Mouse (Mus musculus) kidney, adult 2 months (tissue): ENCODE data around the gene Cacna1d. TPM values are rescaled to one million over a fixed set of nuclear protein-coding genes. Genes with fewer than 3 reads are reported as not detected.

Experiments used
- DNase-seq: peaks from one replicate; pipeline ENCODE4 v3.0.0; 2021
- H3K27ac ChIP-seq: fragments of 200-500 bp; 2 replicates; pipeline ENCODE4 v1.5.1; 2012; ENCODE audit warnings: low read depth, low read length, control low read depth, inconsistent platforms; ENCODE audit not compliant: insufficient read depth
- H3K27me3 ChIP-seq: fragments of 200-500 bp; replicated peaks from 2 replicates; pipeline ENCODE4 v1.6.1; 2012; ENCODE audit warnings: mild to moderate bottlenecking, moderate library complexity, low read length, inconsistent platforms; ENCODE audit not compliant: control insufficient read depth, insufficient read depth
- H3K36me3 ChIP-seq: fragments of 200-500 bp; 2 replicates; pipeline ENCODE4 v1.6.1; 2012; ENCODE audit warnings: mild to moderate bottlenecking, moderate library complexity, low read length, inconsistent platforms; ENCODE audit not compliant: control insufficient read depth, insufficient read depth
- H3K4me1 ChIP-seq: fragments of 200-500 bp; 2 replicates; pipeline ENCODE4 v1.6.1; 2011; ENCODE audit warnings: low read length; ENCODE audit not compliant: control insufficient read depth, insufficient read depth
- H3K4me3 ChIP-seq: fragments of 200-500 bp; 2 replicates; pipeline ENCODE4 v1.5.1; 2011; ENCODE audit warnings: mild to moderate bottlenecking, low read depth, low read length, control low read depth; ENCODE audit not compliant: insufficient read depth
- CTCF ChIP-seq: fragments of 200-500 bp; conservative IDR thresholded peaks from 2 replicates; pipeline ENCODE4 v1.5.1; 2011; ENCODE audit warnings: low read depth, mild to moderate bottlenecking, control low read depth, low read length, moderate library complexity, mixed read lengths; ENCODE audit not compliant: insufficient read depth, insufficient read length
- POLR2A ChIP-seq: fragments of 200-500 bp; IDR thresholded peaks from one replicate; pipeline ENCODE4 v1.6.1; 2011; ENCODE audit warnings: low read depth, low read length, control low read depth
- WGBS: fragments of 180-500 bp; shearing (Covaris S2); methylation state at CpG from one replicate; pipeline ENCODE4 v1.1.7; 2018; 5-methylcytosine and 5-hydroxymethylcytosine counted together
- polyA plus RNA-seq: library from polyadenylated mRNA; depleted of rRNA; stranded (reverse); fragments of >200 nt; gene quantifications from 2 replicates; pipeline ENCODE4 v1.2.3, GENCODE M21; 2012

Gene Cacna1d
- polyA plus RNA-seq, 1 experiment, result 4.0 TPM

GRCm38 (mm10) chr14:30172821-30173755 is 318.2 kb downstream of the Cacna1d start:
- Histone ChIP-seq H3K36me3 (no peaks in the 10 kb centered on the region), H3K27me3 (no peaks in the 10 kb centered on the region), H3K4me1 (no peaks in the 10 kb centered on the region), H3K4me3 (no peak overlapping the region), H3K27ac (no peak overlapping the region)
- no peak for DNase-seq
- WGBS, result 70% methylated on average over 12 of the region's 12 CpGs
- TF ChIP-seq CTCF (no peak), POLR2A (no peak)

- no peak for DNase-seq
Observed at GRCm38 (mm10) chr14:30171593-30171992, 319.7 kb downstream of the Cacna1d start.

GRCm38 (mm10) chr14:30171008-30171407 is 320.2 kb downstream of the Cacna1d start:
- no peaks in the 10 kb centered on the region for H3K27me3 ChIP-seq
- H3K36me3 ChIP-seq, result no peaks in the 10 kb centered on the region
- no peak for TF ChIP-seq POLR2A
- TF ChIP-seq CTCF, result 0 out of 2 replicates have a peak, but pooled peaks have one; percentile 15
- WGBS, result 41% methylated on average over 6 of the region's 6 CpGs
- H3K4me3 ChIP-seq, result no peak overlapping the region
- H3K4me1 ChIP-seq, result no peaks in the 10 kb centered on the region
- DNase-seq, result no peak
- no peak overlapping the region for H3K27ac ChIP-seq

More at GRCm38 (mm10) chr14:30171593-30171992, 319.7 kb downstream of the Cacna1d start:
- Histone ChIP-seq H3K36me3 (no peaks in the 10 kb centered on the region), H3K4me3 (no peak overlapping the region), H3K27me3 (no peaks in the 10 kb centered on the region), H3K4me1 (no peaks in the 10 kb centered on the region), H3K27ac (no peak overlapping the region)
- TF ChIP-seq CTCF (no peak), POLR2A (no peak)
- 87% methylated on average over 6 of the region's 6 CpGs for WGBS

- WGBS, result 80% methylated on average over 5 of the region's 5 CpGs
- H3K4me3 ChIP-seq, result no peak overlapping the region
- DNase-seq, result no peak
- no peaks in the 10 kb centered on the region for H3K4me1 ChIP-seq
- no peaks in the 10 kb centered on the region for H3K36me3 ChIP-seq
- H3K27me3 ChIP-seq, result no peaks in the 10 kb centered on the region
- TF ChIP-seq CTCF (no peak), POLR2A (no peak)
- no peak overlapping the region for H3K27ac ChIP-seq
Observed at GRCm38 (mm10) chr14:30169455-30169854, 321.8 kb downstream of the Cacna1d start.

- WGBS, result 58% methylated on average over 3 of the region's 3 CpGs
- DNase-seq, result peak; percentile 11
- Histone ChIP-seq H3K36me3 (no peaks in the 10 kb centered on the region), H3K4me3 (no peak overlapping the region), H3K27ac (no peak overlapping the region), H3K4me1 (no peaks in the 10 kb centered on the region), H3K27me3 (no peaks in the 10 kb centered on the region)
- TF ChIP-seq POLR2A (no peak), CTCF (no peak)
Observed at GRCm38 (mm10) chr14:30168902-30169301, 322.4 kb downstream of the Cacna1d start.

- DNase-seq, result no peak
- no peaks in the 10 kb centered on the region for H3K4me1 ChIP-seq
- 80% methylated on average over 3 of the region's 3 CpGs for WGBS
Observed at GRCm38 (mm10) chr14:30168387-30168786, 322.9 kb downstream of the Cacna1d start.

GRCm38 (mm10) chr14:30167606-30168005 is 323.6 kb downstream of the Cacna1d start:
- Histone ChIP-seq H3K27me3 (no peaks in the 10 kb centered on the region), H3K4me3 (no peak overlapping the region), H3K27ac (no peak overlapping the region), H3K36me3 (no peaks in the 10 kb centered on the region), H3K4me1 (no peaks in the 10 kb centered on the region)
- TF ChIP-seq POLR2A, result no peak
- no peak for DNase-seq
- 84% methylated on average over 7 of the region's 7 CpGs for WGBS

More at GRCm38 (mm10) chr14:30168387-30168786, 322.9 kb downstream of the Cacna1d start:
- no peak overlapping the region for H3K4me3 ChIP-seq
- TF ChIP-seq CTCF (no peak), POLR2A (no peak)
- H3K36me3 ChIP-seq, result no peaks in the 10 kb centered on the region
- no peaks in the 10 kb centered on the region for H3K27me3 ChIP-seq
- H3K27ac ChIP-seq, result no peak overlapping the region
